Mouse (Mus musculus): ENCODE measurements around the gene Hist1h4d. TPM values are rescaled to one million over a fixed set of nuclear protein-coding genes. Genes with fewer than 3 reads are reported as not detected.
"Not testable (repeated sequence)": the region's sequence is repeated elsewhere in the genome, so short reads cannot be mapped to it uniquely, and the experiment has no call there.

Gene Hist1h4d
- polyA plus RNA-seq, 1 experiment from 2014 or later, result 132 TPM

- H3K27me3 ChIP-seq (ENCODE audit: control insufficient read depth, insufficient read depth, low read length), result no peaks in the 10 kb centered on the region
- ATAC-seq (replicated peaks; ENCODE audit: low FRiP score) (no peak), DNase-seq (ENCODE audit: low spot score) (peak; percentile 50)
- H3K27ac ChIP-seq (ENCODE audit: low read depth, low read length), result 0 out of 2 replicates have a peak overlapping the region, but pooled peaks have one; percentile 99
- peaks cover 3% of the 10 kb centered on the region for H3K4me1 ChIP-seq (replicated peaks; ENCODE audit: control insufficient read depth, insufficient read depth, low read length)
- H3K9me3 ChIP-seq (ENCODE audit: control insufficient read depth, low read length), result no peaks in the 10 kb centered on the region
- peak overlapping the region; percentile 16; the same call in 1 of the 2 replicates for H3K9ac ChIP-seq (ENCODE audit: low read length)
- H3K4me2 ChIP-seq (ENCODE audit: low read depth, low read length, severe bottlenecking), result peak overlapping the region; percentile 76
- H3K4me3 ChIP-seq (ENCODE audit: low read depth, low read length), result peak overlapping the region; percentile 57; the same call in 1 of the 2 replicates
- 74% methylated on average over 3 of the region's 3 CpGs for WGBS
- H3K36me3 ChIP-seq (ENCODE audit: control insufficient read depth, insufficient read depth, low read length), result no peaks in the 10 kb centered on the region
These were observed 44.2 kb upstream of the Hist1h4d start for GRCm38 (mm10) chr13:23537006-23537710.

- Histone ChIP-seq H3K4me2 (ENCODE audit: low read depth, low read length, severe bottlenecking) (no peak overlapping the region), H3K36me3 (ENCODE audit: control insufficient read depth, insufficient read depth, low read length) (no peaks in the 10 kb centered on the region), H3K27ac (ENCODE audit: low read depth, low read length) (no peak overlapping the region), H3K27me3 (ENCODE audit: control insufficient read depth, insufficient read depth, low read length) (no peaks in the 10 kb centered on the region), H3K9me3 (ENCODE audit: control insufficient read depth, low read length) (no peaks in the 10 kb centered on the region), H3K4me3 (ENCODE audit: low read depth, low read length) (no peak overlapping the region), H3K4me1 (replicated peaks; ENCODE audit: control insufficient read depth, insufficient read depth, low read length) (no peaks in the 10 kb centered on the region; the same call in none of the 2 replicates), H3K9ac (ENCODE audit: low read length) (no peak overlapping the region)
- 77% methylated on average over 5 of the region's 5 CpGs for WGBS
- DNase-seq (ENCODE audit: low spot score), result peak; percentile 46
- no peak for ATAC-seq (replicated peaks; ENCODE audit: low FRiP score)
These were observed 43.1 kb upstream of the Hist1h4d start for GRCm38 (mm10) chr13:23538249-23538648.

DNA sequence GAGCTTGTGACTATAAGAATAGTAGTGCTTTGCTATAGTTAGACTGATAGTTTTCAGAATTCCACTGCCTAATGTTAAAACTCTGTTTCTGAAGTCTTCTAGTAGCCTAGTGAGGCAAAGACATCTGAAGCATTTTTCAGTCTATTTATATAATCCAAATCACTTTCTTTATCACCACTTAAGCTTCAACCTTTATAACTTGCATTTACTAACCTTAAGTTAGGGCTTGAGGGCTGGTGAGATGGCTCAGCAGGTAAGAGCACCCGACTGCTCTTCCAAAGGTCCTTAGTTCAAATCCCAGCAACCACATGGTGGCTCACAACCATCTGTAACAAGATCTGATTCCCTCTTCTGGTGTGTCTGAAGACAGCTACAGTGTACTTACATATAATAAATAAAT, 41.6 kb upstream of the Hist1h4d start:
- not testable (repeated sequence) for H3K4me1 ChIP-seq (replicated peaks; ENCODE audit: control insufficient read depth, insufficient read depth, low read length); DNase-seq (ENCODE audit: low spot score); H3K9ac ChIP-seq (ENCODE audit: low read length); H3K27me3 ChIP-seq (ENCODE audit: control insufficient read depth, insufficient read depth, low read length); H3K27ac ChIP-seq (ENCODE audit: low read depth, low read length); H3K4me3 ChIP-seq (ENCODE audit: low read depth, low read length); H3K4me2 ChIP-seq (ENCODE audit: low read depth, low read length, severe bottlenecking); H3K9me3 ChIP-seq (ENCODE audit: control insufficient read depth, low read length); H3K36me3 ChIP-seq (ENCODE audit: control insufficient read depth, insufficient read depth, low read length); ATAC-seq (replicated peaks; ENCODE audit: low FRiP score)
- WGBS, result 77% methylated on average over 1 of the region's 1 CpGs

- H3K4me1 ChIP-seq (replicated peaks; ENCODE audit: control insufficient read depth, insufficient read depth, low read length), result no peaks in the 10 kb centered on the region; the same call in none of the 2 replicates
These were observed 39.9 kb upstream of the Hist1h4d start for GRCm38 (mm10) chr13:23541497-23541896.

DNA sequence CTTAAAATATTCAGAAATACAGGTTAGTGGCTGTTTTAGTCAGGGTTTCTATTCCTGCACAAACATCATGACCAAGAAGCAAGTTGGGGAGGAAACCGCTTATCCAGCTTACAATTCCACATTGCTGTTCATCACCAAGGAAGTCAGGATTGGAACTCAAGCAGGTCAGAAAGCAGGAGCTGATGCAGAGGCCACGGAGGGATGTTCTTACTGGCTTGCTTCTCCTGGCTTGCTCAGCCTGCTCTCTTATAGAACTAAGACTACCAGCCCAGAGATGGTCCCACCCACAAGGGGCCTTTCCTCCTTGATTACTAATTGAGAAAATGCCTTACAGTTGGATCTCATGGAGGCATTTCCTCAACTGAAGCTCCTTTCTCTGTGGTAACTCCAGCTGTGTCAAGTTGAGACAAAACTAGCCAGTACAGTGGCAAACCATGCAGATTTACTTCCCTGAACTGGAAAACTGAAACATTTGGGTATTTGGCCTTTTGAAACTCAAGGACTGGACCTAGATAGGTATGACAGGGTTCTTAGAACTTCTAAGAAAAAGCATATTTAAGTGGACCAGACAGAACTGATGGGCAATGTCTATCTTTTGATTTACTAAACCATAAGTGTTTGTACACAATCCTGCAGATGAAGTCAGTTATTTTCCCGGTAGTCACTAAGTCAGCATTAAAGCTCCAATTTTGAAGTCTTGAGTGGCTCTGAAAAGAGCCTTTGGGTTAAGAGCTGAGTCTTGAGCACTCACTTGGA, 39.0 kb upstream of the Hist1h4d start:
- peak overlapping the region; percentile 94 for H3K27ac ChIP-seq (ENCODE audit: low read depth, low read length)
- not testable (repeated sequence) for ATAC-seq (replicated peaks; ENCODE audit: low FRiP score); H3K36me3 ChIP-seq (ENCODE audit: control insufficient read depth, insufficient read depth, low read length); H3K4me1 ChIP-seq (replicated peaks; ENCODE audit: control insufficient read depth, insufficient read depth, low read length); H3K9me3 ChIP-seq (ENCODE audit: control insufficient read depth, low read length); H3K27me3 ChIP-seq (ENCODE audit: control insufficient read depth, insufficient read depth, low read length)
- peak overlapping the region; percentile 68 for H3K9ac ChIP-seq (ENCODE audit: low read length)
- WGBS, result 6% methylated on average over 3 of the region's 3 CpGs
- peak; percentile 41 for DNase-seq (ENCODE audit: low spot score)
- H3K4me2 ChIP-seq (ENCODE audit: low read depth, low read length, severe bottlenecking), result peak overlapping the region; percentile 53
- peak overlapping the region; percentile 40 for H3K4me3 ChIP-seq (ENCODE audit: low read depth, low read length)

More at GRCm38 (mm10) chr13:23541497-23541896, 39.9 kb upstream of the Hist1h4d start:
- DNase-seq (ENCODE audit: low spot score) (no peak), ATAC-seq (replicated peaks; ENCODE audit: low FRiP score) (no peak)
- WGBS, result 76% methylated on average over 3 of the region's 3 CpGs
- Histone ChIP-seq H3K9ac (ENCODE audit: low read length) (no peak overlapping the region), H3K4me2 (ENCODE audit: low read depth, low read length, severe bottlenecking) (no peak overlapping the region), H3K4me3 (ENCODE audit: low read depth, low read length) (no peak overlapping the region), H3K27me3 (ENCODE audit: control insufficient read depth, insufficient read depth, low read length) (no peaks in the 10 kb centered on the region), H3K27ac (ENCODE audit: low read depth, low read length) (no peak overlapping the region), H3K9me3 (ENCODE audit: control insufficient read depth, low read length) (no peaks in the 10 kb centered on the region), H3K36me3 (ENCODE audit: control insufficient read depth, insufficient read depth, low read length) (no peaks in the 10 kb centered on the region)

DNA sequence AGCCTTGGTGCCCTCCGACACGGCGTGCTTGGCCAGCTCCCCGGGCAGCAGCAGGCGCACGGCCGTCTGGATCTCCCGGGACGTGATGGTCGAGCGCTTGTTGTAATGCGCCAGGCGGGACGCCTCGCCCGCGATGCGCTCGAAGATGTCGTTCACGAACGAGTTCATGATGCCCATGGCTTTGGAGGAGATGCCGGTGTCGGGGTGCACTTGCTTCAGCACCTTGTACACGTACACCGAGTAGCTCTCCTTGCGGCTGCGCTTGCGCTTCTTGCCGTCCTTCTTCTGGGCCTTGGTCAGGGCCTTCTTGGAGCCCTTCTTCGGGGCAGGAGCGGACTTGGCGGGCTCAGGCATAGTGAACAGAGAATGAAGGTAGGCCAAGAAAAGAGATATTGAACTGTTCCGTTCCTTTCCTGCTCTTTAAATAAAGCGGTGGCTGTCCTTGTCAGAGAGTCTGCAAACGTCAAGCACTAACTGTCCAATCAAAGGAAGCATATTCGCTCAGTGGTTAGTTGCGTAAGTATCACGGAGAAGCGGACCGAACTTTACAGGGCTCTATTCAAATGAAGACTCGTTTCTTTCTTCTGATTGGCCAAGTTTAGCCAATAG, 38.3 kb upstream of the Hist1h4d start, which contains the start of gene Hist1h2bh:
TSS of gene Hist1h2bh (minus strand) at position 394 of the 609 bp plus-strand sequence.
- WGBS, result under 1% methylated on average over 23 of the region's 42 CpGs
- ATAC-seq (replicated peaks; ENCODE audit: low FRiP score) (peak; percentile 93), DNase-seq (ENCODE audit: low spot score) (peak; percentile 80)
- Histone ChIP-seq H3K4me2 (ENCODE audit: low read depth, low read length, severe bottlenecking) (peak within 1 kb of the TSS; percentile 74), H3K27ac (ENCODE audit: low read depth, low read length) (peak within 1 kb of the TSS; percentile 94), H3K9ac (ENCODE audit: low read length) (peak within 1 kb of the TSS; percentile 68), H3K4me3 (ENCODE audit: low read depth, low read length) (peak within 1 kb of the TSS; percentile 40)
- not testable (repeated sequence) for H3K4me1 ChIP-seq (replicated peaks; ENCODE audit: control insufficient read depth, insufficient read depth, low read length); H3K27me3 ChIP-seq (ENCODE audit: control insufficient read depth, insufficient read depth, low read length); H3K9me3 ChIP-seq (ENCODE audit: control insufficient read depth, low read length); H3K36me3 ChIP-seq (ENCODE audit: control insufficient read depth, insufficient read depth, low read length)

- WGBS, result under 1% methylated on average over 24 of the region's 45 CpGs
- peak; percentile 94 for ATAC-seq (replicated peaks; ENCODE audit: low FRiP score)
- no peaks in the 10 kb centered on the region for H3K9me3 ChIP-seq (ENCODE audit: control insufficient read depth, low read length)
These were observed 37.2 kb upstream of the Hist1h4d start, which contains the start of gene Hist1h3f for GRCm38 (mm10) chr13:23543965-23544786. Gene Hist1h3f (plus strand): TSS chr13:23544052.

DNA sequence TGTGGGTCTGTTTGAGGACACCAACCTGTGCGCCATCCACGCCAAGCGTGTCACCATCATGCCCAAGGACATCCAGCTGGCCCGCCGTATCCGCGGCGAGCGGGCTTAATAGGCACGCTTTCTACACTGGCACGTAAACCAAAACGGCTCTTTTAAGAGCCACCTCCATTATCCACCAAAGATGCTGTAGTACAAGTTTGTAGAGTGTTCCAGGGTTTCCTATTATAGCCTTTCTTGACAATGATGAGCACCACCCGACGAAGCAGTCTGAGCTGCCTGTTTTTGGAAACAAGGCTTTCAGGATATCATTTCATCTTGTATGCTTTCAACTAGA, 36.6 kb upstream of the Hist1h4d start:
- H3K27me3 ChIP-seq (ENCODE audit: control insufficient read depth, insufficient read depth, low read length); H3K27ac ChIP-seq (ENCODE audit: low read depth, low read length); H3K36me3 ChIP-seq (ENCODE audit: control insufficient read depth, insufficient read depth, low read length); H3K9me3 ChIP-seq (ENCODE audit: control insufficient read depth, low read length); DNase-seq (ENCODE audit: low spot score); ATAC-seq (replicated peaks; ENCODE audit: low FRiP score); H3K4me1 ChIP-seq (replicated peaks; ENCODE audit: control insufficient read depth, insufficient read depth, low read length): not testable (repeated sequence)
- WGBS, result 0% methylated on average over 11 of the region's 14 CpGs
- peak overlapping the region; percentile 37 for H3K4me3 ChIP-seq (ENCODE audit: low read depth, low read length)
- peak overlapping the region; percentile 64 for H3K9ac ChIP-seq (ENCODE audit: low read length)
- H3K4me2 ChIP-seq (ENCODE audit: low read depth, low read length, severe bottlenecking), result peak overlapping the region; percentile 38; the same call in 1 of the 2 replicates

More at GRCm38 (mm10) chr13:23543965-23544786, 37.2 kb upstream of the Hist1h4d start, which contains the start of gene Hist1h3f:
- peak within 1 kb of the TSS; percentile 40 for H3K4me3 ChIP-seq (ENCODE audit: low read depth, low read length)
- peak within 1 kb of the TSS; percentile 94 for H3K27ac ChIP-seq (ENCODE audit: low read depth, low read length)
- peak within 1 kb of the TSS; percentile 68 for H3K9ac ChIP-seq (ENCODE audit: low read length)
- no peaks in the 10 kb centered on the region for H3K36me3 ChIP-seq (ENCODE audit: control insufficient read depth, insufficient read depth, low read length)
- peak; percentile 79 for DNase-seq (ENCODE audit: low spot score)
- peak within 1 kb of the TSS; percentile 74 for H3K4me2 ChIP-seq (ENCODE audit: low read depth, low read length, severe bottlenecking)
- H3K27me3 ChIP-seq (ENCODE audit: control insufficient read depth, insufficient read depth, low read length), result no peaks in the 10 kb centered on the region
- no peaks in the 10 kb centered on the region for H3K4me1 ChIP-seq (replicated peaks; ENCODE audit: control insufficient read depth, insufficient read depth, low read length)
